Mouse (Mus musculus): Measurements from ENCODE around the gene Gm6034.

- TF ChIP-seq MYOD1 (IDR thresholded peaks at IDR 0.05; ENCODE audit: control insufficient read depth in 1 of 3, insufficient read length in 2 of 3, low read depth in 2 of 3): no peak
- no peak for TF ChIP-seq POLR2A (IDR thresholded peaks at IDR 0.05; ENCODE audit: insufficient read length, low read depth)
- no peak for TF ChIP-seq USF1 (IDR thresholded peaks at IDR 0.05; ENCODE audit: low read depth)
- no peak for TF ChIP-seq MAX (IDR thresholded peaks at IDR 0.05; ENCODE audit: low read depth)
- no peak for TF ChIP-seq REST (IDR thresholded peaks at IDR 0.05; ENCODE audit: insufficient read depth, insufficient read length)
- TF ChIP-seq POLR2AphosphoS2 (IDR thresholded peaks at IDR 0.05; ENCODE audit: insufficient read length, low read depth): no peak
- TF ChIP-seq MYOG (IDR thresholded peaks at IDR 0.05; ENCODE audit: control insufficient read depth in 1 of 3, insufficient read depth in 1 of 3, insufficient read length in 2 of 3, low read depth in 2 of 3): no peak
- no peak for TF ChIP-seq SRF (IDR thresholded peaks at IDR 0.05; ENCODE audit: control insufficient read depth, insufficient read length, low read depth)
- no peak for TF ChIP-seq E2F4 (IDR thresholded peaks at IDR 0.05; ENCODE audit: insufficient read depth)
- TF ChIP-seq TCF3 (IDR thresholded peaks at IDR 0.05; ENCODE audit: insufficient read length, low read depth): no peak
- TF ChIP-seq TCF12 (IDR thresholded peaks at IDR 0.05; ENCODE audit: insufficient read depth, poor library complexity, severe bottlenecking): no peak
- TF ChIP-seq CEBPB (IDR thresholded peaks at IDR 0.05; ENCODE audit: insufficient read depth, poor library complexity, severe bottlenecking): no peak
Measured at GRCm38 (mm10) chr17:36020191-36021073, 22.3 kb upstream of the Gm6034 start, which contains the start of gene H2-T24.
